Mouse (Mus musculus): ENCODE data around the gene Sec24a. TPM values are rescaled to one million over a fixed set of nuclear protein-coding genes. Genes with fewer than 3 reads are reported as not detected.
"Not testable (repeated sequence)": the region's sequence is repeated elsewhere in the genome, so short reads cannot be mapped to it uniquely, and the experiment has no call there.

The Sec24a gene
- polyA plus RNA-seq, 1 experiment from 2014 or later: 12.9 TPM

DNA sequence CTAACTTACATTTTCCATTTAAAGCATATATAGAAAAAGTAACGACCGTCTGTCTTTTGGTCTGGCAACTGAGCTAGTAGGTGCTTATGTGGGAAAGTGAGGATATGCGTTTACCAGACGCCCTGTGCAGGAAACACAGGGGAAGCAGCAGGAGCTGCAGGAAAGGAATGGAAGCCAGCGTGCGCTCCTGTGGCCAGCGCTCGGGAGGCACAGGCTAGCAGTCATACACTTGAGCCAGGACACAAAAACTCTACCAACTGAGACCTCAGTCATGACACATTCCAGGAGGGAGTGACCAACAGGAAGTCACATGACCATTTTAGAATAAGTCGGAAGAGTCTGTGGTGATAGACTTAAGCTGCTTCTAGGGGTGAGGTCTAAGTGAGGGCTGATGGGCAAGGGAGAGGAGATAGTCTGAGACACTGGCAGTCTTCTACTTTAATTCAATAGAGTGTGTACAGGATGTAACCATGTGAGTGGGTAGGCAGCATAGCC lies 17.4 kb upstream of the Sec24a start:
- 91% methylated on average over 9 of the region's 9 CpGs for WGBS
- peaks cover 3% of the 10 kb centered on the region; the same call in 1 of the 2 replicates for H3K9me3 ChIP-seq (replicated peaks)

DNA sequence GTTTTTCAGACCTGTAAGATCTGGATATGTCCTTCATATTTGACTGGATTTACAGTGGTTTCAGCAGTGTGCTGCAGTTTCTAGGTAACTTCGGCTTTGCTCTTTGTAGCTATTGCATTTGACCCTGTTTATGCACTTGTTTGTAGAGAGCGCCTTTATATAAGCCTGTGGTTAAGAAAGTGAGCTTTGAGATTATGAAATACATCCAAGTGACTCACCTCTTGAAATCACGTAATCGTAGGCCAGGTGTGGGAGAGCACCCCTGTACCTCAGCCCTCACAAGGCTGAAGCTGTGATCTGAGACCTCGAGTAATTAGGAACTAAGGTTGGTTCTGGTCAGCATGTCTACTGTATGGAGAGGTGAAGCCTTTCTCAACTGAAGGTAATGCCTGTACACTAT lies 14.0 kb upstream of the Sec24a start:
- no peaks in the 10 kb centered on the region for H3K4me1 ChIP-seq
- H3K27ac ChIP-seq (replicated peaks): no peak overlapping the region
- peaks cover 30% of the 10 kb centered on the region for H3K36me3 ChIP-seq
- no peaks in the 10 kb centered on the region for H3K27me3 ChIP-seq (ENCODE audit: low read depth, poor library complexity, severe bottlenecking)
- no peak for DNase-seq (ENCODE audit: low spot score)
- 90% methylated on average over 5 of the region's 5 CpGs for WGBS
- no peak overlapping the region for H3K4me3 ChIP-seq
- H3K9me3 ChIP-seq (replicated peaks): no peaks in the 10 kb centered on the region

More for the DNA sequence above, 17.4 kb upstream of the Sec24a start:
- peaks cover 59% of the 10 kb centered on the region for H3K36me3 ChIP-seq
- no peaks in the 10 kb centered on the region for H3K27me3 ChIP-seq (ENCODE audit: low read depth, poor library complexity, severe bottlenecking)
- H3K4me1 ChIP-seq: no peaks in the 10 kb centered on the region
- no peak overlapping the region for H3K27ac ChIP-seq (replicated peaks)
- DNase-seq (ENCODE audit: low spot score): no peak
- no peak overlapping the region for H3K4me3 ChIP-seq

DNA sequence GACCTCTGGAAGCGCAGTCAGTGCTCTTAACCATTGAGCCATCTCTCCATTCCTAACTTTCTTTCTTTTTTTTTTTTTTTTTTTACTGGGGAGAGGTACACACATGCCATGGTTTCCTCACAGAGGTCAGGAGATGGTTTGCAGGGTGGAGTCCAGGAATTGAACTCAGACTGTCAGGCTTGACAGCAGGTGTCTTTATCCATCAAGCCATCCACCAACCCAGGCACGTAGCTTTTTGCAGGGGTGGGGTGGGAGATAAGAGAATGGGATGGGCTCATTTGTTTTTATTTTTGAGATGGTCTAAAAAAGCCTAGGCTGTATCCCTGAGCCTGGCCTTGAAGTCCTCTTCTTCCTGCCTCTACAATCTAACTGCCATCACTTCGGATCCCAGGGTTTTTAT lies 12.1 kb upstream of the Sec24a start:
- no peaks in the 10 kb centered on the region for H3K4me1 ChIP-seq
- H3K36me3 ChIP-seq: peaks cover 11% of the 10 kb centered on the region
- H3K27ac ChIP-seq (replicated peaks): no peak overlapping the region
- DNase-seq (ENCODE audit: low spot score): no peak
- no peaks in the 10 kb centered on the region for H3K9me3 ChIP-seq (replicated peaks)
- H3K27me3 ChIP-seq (ENCODE audit: low read depth, poor library complexity, severe bottlenecking): no peaks in the 10 kb centered on the region
- WGBS: 88% methylated on average over 3 of the region's 3 CpGs
- H3K4me3 ChIP-seq: no peak overlapping the region

DNA sequence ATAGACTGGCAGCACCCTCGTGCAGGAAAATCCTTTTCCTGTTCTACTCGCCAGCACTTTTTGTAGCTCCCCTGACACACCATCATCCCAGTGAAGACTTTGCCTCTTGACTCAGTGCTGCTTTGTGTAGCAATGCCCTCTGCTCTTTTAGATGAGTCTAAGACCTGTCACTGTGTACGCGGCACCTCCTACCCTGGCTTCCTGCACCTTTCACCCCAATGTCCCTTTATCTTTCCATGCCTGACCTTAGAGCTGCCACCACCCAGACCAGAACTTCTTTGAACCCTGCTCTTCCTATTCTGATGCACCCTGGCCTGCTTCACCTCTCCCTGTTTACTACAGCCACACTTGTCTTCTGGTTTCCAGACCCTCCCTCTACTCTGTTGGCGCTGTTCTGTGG lies 4.9 kb upstream of the Sec24a start:
- H3K36me3 ChIP-seq: 0 out of 2 replicates have a peak, but pooled peaks cover 3% of the 10 kb centered on the region
- no peaks in the 10 kb centered on the region for H3K27me3 ChIP-seq (ENCODE audit: low read depth, poor library complexity, severe bottlenecking)
- peaks cover 17% of the 10 kb centered on the region for H3K4me1 ChIP-seq
- no peak overlapping the region for H3K27ac ChIP-seq (replicated peaks)
- 81% methylated on average over 5 of the region's 5 CpGs for WGBS
- no peak overlapping the region for H3K4me3 ChIP-seq
- no peak for DNase-seq (ENCODE audit: low spot score)
- H3K9me3 ChIP-seq (replicated peaks): no peaks in the 10 kb centered on the region

DNA sequence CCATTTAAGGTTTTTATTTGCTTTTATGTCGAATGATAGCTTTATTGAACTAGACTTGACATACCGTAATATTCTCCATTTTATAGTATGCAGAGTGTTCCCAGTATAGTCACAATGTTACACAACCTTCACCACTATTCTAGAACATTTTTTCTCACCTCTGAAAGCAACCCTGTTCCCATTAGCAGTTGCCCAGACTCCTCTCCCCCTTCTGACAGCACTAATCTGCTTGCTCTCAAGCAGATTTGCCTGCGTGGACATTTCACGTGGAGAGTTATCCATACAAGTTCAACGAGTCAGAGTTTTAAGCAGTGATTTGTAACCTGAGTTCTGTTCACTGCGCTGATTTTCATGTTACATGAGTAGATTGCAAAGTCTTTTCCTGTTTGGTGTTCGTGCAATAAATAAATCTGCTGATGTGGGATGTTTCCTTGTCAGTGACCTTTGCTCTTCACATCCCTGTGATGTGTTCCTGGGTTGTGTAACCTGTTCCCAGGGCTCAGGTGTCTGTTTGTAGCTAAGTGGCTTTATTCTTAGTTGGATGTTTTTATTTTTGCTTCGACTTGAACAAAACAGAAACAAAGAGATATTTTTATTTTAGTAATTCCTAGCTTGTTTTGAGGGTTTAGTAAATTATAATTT lies 4.3 kb upstream of the Sec24a start:
- no peak overlapping the region for H3K27ac ChIP-seq (replicated peaks)
- peaks cover 20% of the 10 kb centered on the region for H3K4me1 ChIP-seq
- H3K9me3 ChIP-seq (replicated peaks): no peaks in the 10 kb centered on the region
- no peak for DNase-seq (ENCODE audit: low spot score)
- H3K27me3 ChIP-seq (ENCODE audit: low read depth, poor library complexity, severe bottlenecking): no peaks in the 10 kb centered on the region
- WGBS: 85% methylated on average over 8 of the region's 8 CpGs
- H3K4me3 ChIP-seq: no peak overlapping the region
- H3K36me3 ChIP-seq: 0 out of 2 replicates have a peak, but pooled peaks cover 3% of the 10 kb centered on the region

DNA sequence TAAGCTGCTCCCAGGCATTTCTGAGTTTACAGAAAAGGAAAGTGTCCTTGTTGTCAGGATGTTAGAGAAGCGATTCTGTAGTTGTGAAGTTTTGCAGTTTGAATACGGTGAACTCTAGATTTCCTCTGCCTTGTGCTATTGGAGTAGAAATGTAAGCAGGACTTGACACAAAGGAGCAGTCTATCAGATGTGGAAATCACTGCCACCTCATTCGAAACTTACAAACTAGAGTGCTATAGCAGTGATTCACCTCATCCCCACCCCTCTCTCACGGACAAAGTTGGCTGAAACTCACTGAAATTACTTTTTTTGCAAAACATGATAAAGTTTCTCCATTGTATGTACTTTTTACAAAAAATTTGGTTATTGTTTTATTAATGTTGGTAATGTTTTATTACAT lies 1.4 kb upstream of the Sec24a start:
- Histone ChIP-seq H3K27ac (replicated peaks) (no peak overlapping the region), H3K9me3 (replicated peaks) (no peaks in the 10 kb centered on the region), H3K36me3 (0 out of 2 replicates have a peak, but pooled peaks cover 3% of the 10 kb centered on the region), H3K4me1 (peaks cover 20% of the 10 kb centered on the region), H3K27me3 (ENCODE audit: low read depth, poor library complexity, severe bottlenecking) (no peaks in the 10 kb centered on the region), H3K4me3 (peak overlapping the region; percentile 79)
- DNase-seq (ENCODE audit: low spot score): no peak
- WGBS: 89% methylated on average over 4 of the region's 4 CpGs

DNA sequence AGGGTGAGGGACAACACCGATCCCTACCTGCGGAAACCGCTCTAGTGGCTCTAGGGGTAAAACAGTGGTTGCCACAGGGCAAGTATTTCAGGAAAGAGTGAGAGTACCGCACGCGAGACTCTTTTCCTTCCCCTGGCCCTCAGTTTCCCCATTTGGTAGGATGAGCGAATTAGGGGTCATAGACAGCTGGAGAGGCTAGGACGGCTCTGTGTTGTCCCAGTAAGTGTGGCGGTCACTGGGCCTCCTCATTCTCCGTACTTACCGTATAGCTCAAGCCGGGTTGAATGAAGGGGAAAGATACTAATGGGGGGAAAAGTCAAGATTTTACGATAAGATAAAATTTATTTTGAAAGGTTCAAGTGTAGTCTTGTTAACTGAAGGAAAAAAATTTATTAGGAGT lies 521 bp upstream of the Sec24a start:
- H3K9me3 ChIP-seq (replicated peaks): no peaks in the 10 kb centered on the region
- 10% methylated on average over 13 of the region's 13 CpGs for WGBS
- DNase-seq (ENCODE audit: low spot score): no peak
- peak overlapping the region; percentile 80 for H3K27ac ChIP-seq (replicated peaks)
- no peaks in the 10 kb centered on the region for H3K27me3 ChIP-seq (ENCODE audit: low read depth, poor library complexity, severe bottlenecking)
- 0 out of 2 replicates have a peak, but pooled peaks cover 3% of the 10 kb centered on the region for H3K36me3 ChIP-seq
- peaks cover 20% of the 10 kb centered on the region for H3K4me1 ChIP-seq
- H3K4me3 ChIP-seq: peak overlapping the region; percentile 79

DNA sequence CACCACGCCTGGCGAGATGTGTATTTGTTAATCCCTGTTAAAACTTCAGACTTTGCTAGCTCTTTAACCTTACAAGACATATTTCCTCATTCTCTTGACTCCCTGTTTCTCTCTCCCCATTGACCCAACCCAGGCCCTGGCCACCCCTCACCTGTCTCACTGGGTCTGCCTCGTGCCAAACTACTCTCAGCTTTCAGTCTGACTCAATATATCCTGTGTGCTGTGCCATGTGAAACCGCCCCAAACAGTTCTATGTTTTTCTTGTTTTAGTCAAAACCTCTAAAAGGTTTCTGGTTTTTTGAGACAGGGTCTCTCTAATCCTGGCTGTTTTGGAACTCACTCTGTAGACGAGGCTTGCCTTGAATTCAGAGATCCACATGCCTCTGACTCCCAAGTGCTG lies 2.2 kb downstream of the Sec24a start:
- H3K36me3 ChIP-seq: 0 out of 2 replicates have a peak, but pooled peaks cover 3% of the 10 kb centered on the region
- no peak overlapping the region for H3K4me3 ChIP-seq
- H3K27me3 ChIP-seq (ENCODE audit: low read depth, poor library complexity, severe bottlenecking): no peaks in the 10 kb centered on the region
- no peaks in the 10 kb centered on the region for H3K9me3 ChIP-seq (replicated peaks)
- no peak for DNase-seq (ENCODE audit: low spot score)
- H3K4me1 ChIP-seq: peaks cover 28% of the 10 kb centered on the region
- 79% methylated on average over 5 of the region's 5 CpGs for WGBS
- no peak overlapping the region for H3K27ac ChIP-seq (replicated peaks)

DNA sequence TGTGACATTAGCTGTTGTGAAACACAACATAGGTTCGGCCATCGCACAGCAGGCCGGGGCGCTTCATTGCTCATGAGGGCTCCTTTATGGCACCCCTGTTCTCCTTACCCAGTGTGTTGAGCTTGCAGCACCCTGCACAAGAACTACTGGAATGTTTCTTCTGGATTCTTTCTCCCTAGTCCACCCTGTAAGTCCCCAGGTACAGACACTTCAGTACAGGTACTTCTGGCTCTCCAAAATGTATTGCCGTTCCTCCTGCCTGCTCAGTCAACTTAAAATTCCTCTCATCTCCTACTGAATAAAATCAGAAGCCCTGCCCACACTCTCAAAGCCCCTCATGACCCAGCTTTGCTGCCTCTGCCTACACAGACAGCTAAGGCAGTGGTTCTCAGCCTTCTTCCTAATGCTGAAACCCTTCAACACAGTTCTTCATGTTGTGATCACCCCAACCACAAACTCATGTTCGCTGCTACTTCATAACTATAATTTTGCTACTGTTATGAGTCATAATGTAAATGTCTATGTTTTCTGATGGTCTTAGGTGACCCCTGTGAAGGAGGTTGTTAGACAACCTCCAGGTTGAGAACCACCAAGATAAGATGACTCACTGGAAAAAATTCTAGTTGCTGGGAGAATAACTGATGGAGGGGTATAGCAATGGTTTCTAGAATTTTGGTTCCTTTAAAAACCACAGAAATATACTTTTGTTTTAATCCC lies 3.3 kb downstream of the Sec24a start:
- peaks cover 36% of the 10 kb centered on the region for H3K4me1 ChIP-seq
- WGBS: 88% methylated on average over 6 of the region's 6 CpGs
- no peak for DNase-seq (ENCODE audit: low spot score)
- no peaks in the 10 kb centered on the region for H3K27me3 ChIP-seq (ENCODE audit: low read depth, poor library complexity, severe bottlenecking)
- H3K27ac ChIP-seq (replicated peaks): no peak overlapping the region
- H3K9me3 ChIP-seq (replicated peaks): no peaks in the 10 kb centered on the region
- H3K36me3 ChIP-seq: no peaks in the 10 kb centered on the region
- H3K4me3 ChIP-seq: no peak overlapping the region

DNA sequence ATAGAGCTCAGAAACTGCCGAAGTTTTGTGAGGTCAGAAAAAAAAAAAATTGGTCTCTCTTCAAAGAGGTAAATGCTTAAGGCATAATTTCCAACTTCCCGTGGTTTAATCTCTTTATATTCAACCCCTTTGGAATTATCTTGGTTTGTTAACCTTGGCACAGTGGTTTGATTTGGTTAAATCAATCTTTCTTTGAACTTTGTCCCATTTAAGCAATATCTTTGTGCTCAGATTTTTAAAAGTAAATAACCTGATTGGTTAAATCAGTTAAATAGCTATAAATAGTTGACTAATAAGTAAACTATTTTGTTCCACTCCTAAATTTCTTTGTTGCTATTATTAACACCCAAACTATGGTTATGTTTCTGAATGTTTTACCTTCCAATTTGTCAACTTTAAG lies 4.2 kb downstream of the Sec24a start:
- Histone ChIP-seq H3K4me1 (peaks cover 35% of the 10 kb centered on the region), H3K36me3 (no peaks in the 10 kb centered on the region)
- WGBS: 90% methylated on average over 2 of the region's 2 CpGs

DNA sequence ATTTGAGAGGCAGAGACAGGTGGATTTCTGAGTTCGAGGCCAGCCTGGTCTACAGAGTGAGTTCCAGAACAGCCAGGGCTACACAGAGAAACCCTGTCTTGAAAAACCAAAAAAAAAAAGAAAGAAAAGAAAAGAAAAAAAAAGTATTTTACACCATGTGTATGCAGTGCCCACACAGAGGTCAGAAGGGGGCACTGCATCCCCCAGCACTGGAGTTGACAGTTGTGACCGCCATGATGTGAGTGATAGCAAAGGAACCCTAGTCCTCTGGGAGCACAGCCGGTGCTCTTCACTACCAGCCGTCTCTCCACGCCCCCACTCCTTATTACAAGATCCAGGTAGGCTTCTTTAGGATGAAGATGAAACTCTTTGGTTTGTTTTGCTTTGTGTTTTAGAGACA lies 5.2 kb downstream of the Sec24a start:
- not testable (repeated sequence) for H3K27ac ChIP-seq (replicated peaks); DNase-seq (ENCODE audit: low spot score); H3K36me3 ChIP-seq; H3K27me3 ChIP-seq (ENCODE audit: low read depth, poor library complexity, severe bottlenecking); H3K4me3 ChIP-seq; H3K9me3 ChIP-seq (replicated peaks)
- H3K4me1 ChIP-seq: peaks cover 26% of the 10 kb centered on the region
- 90% methylated on average over 5 of the region's 5 CpGs for whole genome bisulfite sequencing

More for the DNA sequence above, 4.2 kb downstream of the Sec24a start:
- Histone ChIP-seq H3K4me3 (no peak overlapping the region), H3K27me3 (ENCODE audit: low read depth, poor library complexity, severe bottlenecking) (no peaks in the 10 kb centered on the region), H3K9me3 (replicated peaks) (no peaks in the 10 kb centered on the region), H3K27ac (replicated peaks) (no peak overlapping the region)
- DNase-seq (ENCODE audit: low spot score): no peak

DNA sequence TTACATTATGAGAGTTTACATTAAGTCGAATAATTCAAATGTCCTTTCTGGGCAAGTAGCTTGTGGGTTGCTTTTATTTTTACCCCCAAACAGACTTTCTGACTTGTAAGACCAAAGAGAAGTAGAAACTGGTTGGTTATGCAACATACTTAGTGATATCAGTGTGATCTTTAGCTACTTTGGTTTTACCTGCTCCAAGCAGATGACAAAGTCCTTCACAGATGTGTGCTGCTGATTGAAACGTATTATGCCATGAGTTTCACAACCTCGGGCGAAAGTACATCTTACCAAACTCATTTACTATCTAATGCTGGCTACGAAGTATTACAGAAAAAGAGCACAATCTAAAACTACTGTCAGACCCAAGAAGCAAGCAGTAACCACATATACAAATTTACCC lies 5.8 kb downstream of the Sec24a start:
- Histone ChIP-seq H3K9me3 (replicated peaks) (no peaks in the 10 kb centered on the region), H3K4me3 (no peak overlapping the region), H3K27ac (replicated peaks) (no peak overlapping the region), H3K36me3 (no peaks in the 10 kb centered on the region), H3K27me3 (ENCODE audit: low read depth, poor library complexity, severe bottlenecking) (no peaks in the 10 kb centered on the region), H3K4me1 (peaks cover 24% of the 10 kb centered on the region)
- DNase-seq (ENCODE audit: low spot score): no peak
- WGBS: 93% methylated on average over 5 of the region's 5 CpGs

DNA sequence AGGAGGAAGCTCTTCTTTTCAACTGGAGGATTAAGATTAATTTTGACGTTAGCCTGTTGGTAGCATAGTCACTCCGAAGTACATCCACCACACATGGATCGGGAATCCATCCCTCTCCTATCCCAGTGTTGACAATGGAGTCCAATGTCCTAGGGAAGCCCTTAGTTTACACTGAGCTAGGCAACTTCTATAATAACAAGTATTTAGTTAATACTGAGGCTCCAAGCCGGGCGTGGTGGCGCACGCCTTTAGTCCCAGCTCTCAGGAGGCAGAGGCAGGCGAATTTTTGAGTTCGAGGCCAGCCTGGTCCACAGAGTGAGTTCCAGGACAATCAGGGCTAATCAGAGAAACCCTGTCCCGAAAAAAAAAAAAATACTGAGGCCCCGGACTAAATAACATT lies 6.4 kb downstream of the Sec24a start:
- DNase-seq (ENCODE audit: low spot score): no peak
- no peaks in the 10 kb centered on the region for H3K36me3 ChIP-seq
- H3K4me3 ChIP-seq: peak overlapping the region; percentile 67
- peaks cover 24% of the 10 kb centered on the region for H3K4me1 ChIP-seq
- H3K9me3 ChIP-seq (replicated peaks): no peaks in the 10 kb centered on the region
- H3K27ac ChIP-seq (replicated peaks): peak overlapping the region; percentile 82
- WGBS: 76% methylated on average over 11 of the region's 11 CpGs
- no peaks in the 10 kb centered on the region for H3K27me3 ChIP-seq (ENCODE audit: low read depth, poor library complexity, severe bottlenecking)

All from midbrain, embryonic 10.5 days (tissue).